Mouse (Mus musculus): ENCODE data around the gene Itpr1.

GRCm38 (mm10) chr6:108431193-108431592 is 218.3 kb downstream of the Itpr1 start:
- TF ChIP-seq EP300 (optimal IDR thresholded peaks at IDR 0.05): no peak
- TF ChIP-seq CTCF (IDR thresholded peaks at IDR 0.05; ENCODE audit: low read depth): no peak
